Mouse (Mus musculus): ENCODE results near the gene Kdelr2. TPM values are rescaled to one million over a fixed set of nuclear protein-coding genes. Genes with fewer than 3 reads are reported as not detected.

Gene Kdelr2
- polyA plus RNA-seq, 2 experiments from 2014 or later = 74.8 to 77.4 TPM

Other genes with a start within 250 kb of the Kdelr2 start
- gene Rbak, start 223.1 kb upstream of the Kdelr2 start, polyA plus RNA-seq (2017; shearing (Covaris generic)) = 10 to 100 TPM in 1 of 2 experiments, 1 to 10 TPM in 1; 6.1 to 11.1 TPM
- not detected for gene Spdye4b, start 222.8 kb upstream of the Kdelr2 start, polyA plus RNA-seq (2017; shearing (Covaris generic))
- not detected for gene Spdye4a, start 176.9 kb upstream of the Kdelr2 start, polyA plus RNA-seq (2017; shearing (Covaris generic))
- gene Zfp12, start 168.7 kb upstream of the Kdelr2 start, polyA plus RNA-seq (2017; shearing (Covaris generic)) = 1 to 10 TPM; 3.6 to 4.6 TPM
- under 1 TPM; 0.19 to 0.35 TPM for gene Zfp316, start 133.8 kb upstream of the Kdelr2 start, polyA plus RNA-seq (2017; shearing (Covaris generic))
- not detected for gene Zfp853, start 110.2 kb upstream of the Kdelr2 start, polyA plus RNA-seq (2017; shearing (Covaris generic))
- 1 to 10 TPM; 5.1 to 7.5 TPM for gene E130309D02Rik, start 88.5 kb upstream of the Kdelr2 start, polyA plus RNA-seq (2017; shearing (Covaris generic))
- gene Zdhhc4, start 74.6 kb upstream of the Kdelr2 start, polyA plus RNA-seq (2017; shearing (Covaris generic)) = 100 to 1,000 TPM in 1 of 2 experiments, 10 to 100 TPM in 1; 54.0 to 104 TPM
- not detected for gene Grid2ip, start 46.5 kb upstream of the Kdelr2 start, polyA plus RNA-seq (2017; shearing (Covaris generic))
- 10 to 100 TPM; 11.5 to 13.7 TPM for gene Daglb, start 60.7 kb downstream of the Kdelr2 start, polyA plus RNA-seq (2017; shearing (Covaris generic))
- gene Rac1, start 124.2 kb downstream of the Kdelr2 start, polyA plus RNA-seq (2017; shearing (Covaris generic)) = 10 to 100 TPM; 51.5 to 66.6 TPM
- gene Cyth3, start 218.6 kb downstream of the Kdelr2 start, polyA plus RNA-seq (2017; shearing (Covaris generic)) = 10 to 100 TPM; 40.6 to 59.7 TPM

Measured in CD4-positive, CD25-positive, alpha-beta regulatory T cell, adult 4 months (primary cell).